ENCODE assay signal across 15 mouse cellular contexts in the genomic region with DNA sequence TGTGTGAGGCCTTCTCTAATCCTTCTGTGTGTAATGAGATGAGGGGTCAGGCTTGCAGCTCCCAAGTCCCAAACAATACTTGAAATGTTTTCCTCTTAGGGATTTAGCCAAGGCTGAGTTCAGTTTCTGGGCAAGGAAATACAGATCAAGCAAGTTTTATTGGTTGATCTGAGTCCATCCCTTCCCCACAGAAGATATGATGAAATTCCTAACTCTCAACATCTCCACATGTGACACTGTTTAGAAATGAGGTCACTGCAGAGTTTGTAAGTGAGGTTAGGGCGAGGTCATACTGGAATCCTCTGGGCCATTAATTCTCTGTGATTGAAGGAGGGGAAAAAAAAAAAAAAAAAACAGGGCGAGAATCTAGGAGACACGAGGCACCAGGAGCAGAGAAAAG.
DNase-seq lines count a peak whose midpoint lies in the region; ATAC-seq and TF ChIP-seq lines count a peak whose summit lies in the region.
"Had no signal": no experiment of that assay in that cellular context is flagged by ENCODE, and none has a peak within 500 bp of the region (broad histone marks: within the 10 kb centered on the region; RNA-seq: fewer than 3 reads in every experiment).

No protein-coding gene starts in this region.

- H3K27ac ChIP-seq in kidney, adult 2 months (ENCODE audit: insufficient read depth, low read depth, low read length), result no peak overlapping the region
- H3K27ac ChIP-seq in stomach, postnatal 0 days (replicated peaks), result no peak overlapping the region
- H3K27ac ChIP-seq: embryonic facial prominence, embryonic 12.5 days; liver, embryonic 13.5 days had no signal

- H3K27me3 ChIP-seq in kidney, adult 2 months (replicated peaks; ENCODE audit: control insufficient read depth, insufficient read depth, low read length), result no peaks in the 10 kb centered on the region; the same call in 1 of the 2 replicates
- no peaks in the 10 kb centered on the region for H3K27me3 ChIP-seq in stomach, postnatal 0 days (ENCODE audit: control insufficient read depth, insufficient read depth, low read length)
- H3K27me3 ChIP-seq: CH12.LX; embryonic facial prominence, embryonic 12.5 days; liver, embryonic 13.5 days had no signal

- peak; percentile 80; the same call in 1 of the 2 replicates for ATAC-seq in stomach, postnatal 0 days (ENCODE audit: low FRiP score, low TSS enrichment)
- ATAC-seq in erythroblast, adult 5-6 weeks (replicated peaks; ENCODE audit: low FRiP score, poor library complexity, severe bottlenecking), result no peak

- peak; percentile 12 for DNase-seq in adrenal gland, adult 2 months
- DNase-seq in adrenal gland, postnatal 10 days, result no peak
- DNase-seq in kidney, adult 2 months, result peak; percentile 12
- no peak for DNase-seq in kidney, postnatal 36 days
- DNase-seq in lung, postnatal 36 days, result peak; percentile 9
- DNase-seq in lung, adult 2 months, result no peak
- DNase-seq in stomach, postnatal 0 days (ENCODE audit: low spot score), result no peak
- DNase-seq: cerebellum, adult 18-20 months; layer of hippocampus, postnatal 36 days; left cerebral cortex, postnatal 4 days; liver, embryonic 13.5 days; midbrain, embryonic 14.5 days had no signal

- no peak for TF ChIP-seq EP300 in stomach, postnatal 0 days (optimal IDR thresholded peaks at IDR 0.05)

- H3K36me3 ChIP-seq in kidney, adult 2 months (ENCODE audit: control insufficient read depth, insufficient read depth, low read length), result no peaks in the 10 kb centered on the region
- H3K36me3 ChIP-seq in stomach, postnatal 0 days (ENCODE audit: control insufficient read depth, insufficient read depth, low read length), result no peaks in the 10 kb centered on the region
- H3K36me3 ChIP-seq: embryonic facial prominence, embryonic 12.5 days; liver, embryonic 13.5 days had no signal

- WGBS in kidney, adult 2 months, result 32% methylated on average over 3 of the region's 3 CpGs
- WGBS in lung, adult 2 months, result 50% methylated on average over 3 of the region's 3 CpGs
- 37% methylated on average over 3 of the region's 3 CpGs for WGBS in stomach, postnatal 0 days

- H3K4me1 ChIP-seq in kidney, adult 2 months (ENCODE audit: control insufficient read depth, insufficient read depth, low read length), result no peaks in the 10 kb centered on the region
- H3K4me1 ChIP-seq in lung, adult 2 months (ENCODE audit: control insufficient read depth, insufficient read depth, low read length), result no peaks in the 10 kb centered on the region
- H3K4me1 ChIP-seq in stomach, postnatal 0 days (replicated peaks; ENCODE audit: control insufficient read depth, insufficient read depth), result no peaks in the 10 kb centered on the region
- H3K4me1 ChIP-seq: embryonic facial prominence, embryonic 12.5 days; liver, embryonic 13.5 days had no signal

- H3K4me3 ChIP-seq in kidney, adult 2 months (ENCODE audit: insufficient read depth, low read depth, low read length), result no peak overlapping the region
- no peak overlapping the region for H3K4me3 ChIP-seq in lung, adult 2 months (replicated peaks; ENCODE audit: extremely low read depth, low read depth, low read length)
- H3K4me3 ChIP-seq in stomach, postnatal 0 days (ENCODE audit: low read depth, low read length), result no peak overlapping the region
- H3K4me3 ChIP-seq: embryonic facial prominence, embryonic 12.5 days; liver, embryonic 13.5 days had no signal

- H3K4me2 ChIP-seq in stomach, postnatal 0 days (replicated peaks; ENCODE audit: low read depth), result no peak overlapping the region
- H3K4me2 ChIP-seq: embryonic facial prominence, embryonic 12.5 days; liver, embryonic 13.5 days had no signal

- no peaks in the 10 kb centered on the region for H3K9me3 ChIP-seq in stomach, postnatal 0 days (ENCODE audit: control insufficient read depth, low read length)
- H3K9me3 ChIP-seq: embryonic facial prominence, embryonic 12.5 days; liver, embryonic 13.5 days had no signal

- TF ChIP-seq POLR2A in kidney, adult 2 months (IDR thresholded peaks at IDR 0.05; ENCODE audit: low read depth, low read length), result no peak
- no peak for TF ChIP-seq POLR2A in lung, adult 2 months (IDR thresholded peaks at IDR 0.05; ENCODE audit: borderline replicate concordance, extremely low read depth, low read depth, low read length)

- no peak for TF ChIP-seq CTCF in kidney, adult 2 months (conservative IDR thresholded peaks at IDR 0.05; ENCODE audit: insufficient read depth, insufficient read length, low read depth, low read length)
- no peak for TF ChIP-seq CTCF in lung, adult 2 months (IDR thresholded peaks at IDR 0.05; ENCODE audit: insufficient read depth, low read length)
- no peak for TF ChIP-seq CTCF in stomach, postnatal 0 days (IDR thresholded peaks at IDR 0.05; ENCODE audit: low read depth)

- H3K9ac ChIP-seq in stomach, postnatal 0 days (ENCODE audit: low read length), result no peak overlapping the region
- H3K9ac ChIP-seq: embryonic facial prominence, embryonic 12.5 days; liver, embryonic 13.5 days had no signal

Comparison
In these comparisons a context has a peak if more than half of its experiments do, and no peak if none do; other contexts are left out.
1. DNase-seq: peak in adrenal gland, adult 2 months (single experiment), kidney, adult 2 months (single experiment) and lung, postnatal 36 days (single experiment); none in adrenal gland, postnatal 10 days (single experiment), kidney, postnatal 36 days (0 of 2), lung, adult 2 months (single experiment) and stomach, postnatal 0 days (single experiment).